Mouse (Mus musculus): ENCODE data around the gene Casz1.

Gene Casz1

GRCm38 (mm10) chr4:148804137-148804779 lies at the start of gene Casz1:
Gene Casz1, plus strand, starts transcription at chr4:148804429.
- DNase-seq (ENCODE audit: low spot score in 2 of 2) = no peak

DNA sequence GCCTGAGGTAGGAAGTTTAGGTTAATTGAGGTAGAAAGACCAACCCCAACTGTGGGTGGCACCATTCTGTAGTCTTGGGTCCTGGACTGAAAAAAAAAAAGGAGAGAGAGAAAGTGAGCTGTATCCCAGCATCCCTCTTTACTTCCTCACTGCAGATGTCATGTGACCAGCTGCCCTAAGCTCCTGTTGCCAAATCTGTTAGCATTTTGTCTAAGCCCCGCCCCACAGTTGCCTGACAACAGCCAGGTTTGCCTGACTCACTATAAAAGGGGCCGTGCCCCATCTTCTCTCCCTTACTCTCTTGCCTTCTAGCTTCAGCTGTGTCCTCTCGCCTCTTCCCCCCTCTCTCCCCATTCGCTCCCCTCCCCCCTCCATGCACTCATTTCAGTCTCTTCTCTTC lies 45.4 kb upstream of the Casz1 start:
- no peak for DNase-seq (ENCODE audit: low spot score in 2 of 2)

GRCm38 (mm10) chr4:148760152-148760551 lies 44.1 kb upstream of the Casz1 start:
- no peak for DNase-seq (ENCODE audit: low spot score in 2 of 2)

- DNase-seq (ENCODE audit: low spot score in 2 of 2) = no peak
Observed at GRCm38 (mm10) chr4:148766021-148766775, 38.0 kb upstream of the Casz1 start.

GRCm38 (mm10) chr4:148767655-148768305 lies 36.4 kb upstream of the Casz1 start:
- no peak for DNase-seq (ENCODE audit: low spot score in 2 of 2)

DNA sequence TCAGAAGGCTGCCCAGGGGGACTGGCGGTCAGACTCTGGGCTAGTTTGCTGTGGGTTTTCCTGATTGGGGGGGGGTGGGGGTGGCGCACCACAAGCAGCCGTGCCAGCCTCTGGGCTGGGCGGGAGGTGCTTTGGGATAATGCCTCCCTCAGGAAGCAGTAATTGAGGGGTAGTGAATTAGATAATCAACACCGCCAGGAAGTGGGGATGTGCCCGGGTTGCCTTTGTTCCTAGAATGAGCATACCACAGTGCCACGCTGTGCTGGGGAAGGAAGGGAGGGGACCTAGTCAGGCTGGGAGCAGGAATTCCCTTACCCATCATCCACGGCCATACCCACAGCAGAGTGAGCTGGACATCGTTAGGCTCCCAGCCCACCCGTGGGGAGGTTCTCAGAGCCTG lies 35.6 kb upstream of the Casz1 start:
- no peak for DNase-seq (ENCODE audit: low spot score in 2 of 2)

- no peak for DNase-seq (ENCODE audit: low spot score in 2 of 2)
Observed at GRCm38 (mm10) chr4:148770582-148771408, 33.4 kb upstream of the Casz1 start.

- DNase-seq (ENCODE audit: low spot score in 2 of 2) = no peak
Observed at GRCm38 (mm10) chr4:148771409-148771929, 32.8 kb upstream of the Casz1 start.

DNA sequence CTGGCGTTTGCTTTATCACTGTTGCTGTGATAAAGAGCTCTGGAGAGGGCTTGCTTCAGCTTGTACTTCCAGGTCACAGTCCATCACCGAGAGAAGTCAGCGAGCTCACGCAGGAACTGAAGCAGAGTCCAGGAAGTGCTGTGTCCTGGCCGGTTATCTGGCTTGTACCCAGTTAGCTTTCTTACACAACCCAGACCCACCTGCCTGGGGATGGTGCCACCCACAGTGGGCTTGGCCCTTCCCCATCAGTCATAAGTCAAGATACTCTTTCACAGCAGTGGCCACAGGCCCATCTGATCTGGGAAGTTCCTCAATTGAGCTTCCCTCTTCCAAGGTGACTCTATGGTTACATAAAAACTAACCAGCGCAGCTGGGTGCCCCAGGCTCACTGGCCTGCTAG lies 31.6 kb upstream of the Casz1 start:
- DNase-seq (ENCODE audit: low spot score in 2 of 2) = no peak

DNA sequence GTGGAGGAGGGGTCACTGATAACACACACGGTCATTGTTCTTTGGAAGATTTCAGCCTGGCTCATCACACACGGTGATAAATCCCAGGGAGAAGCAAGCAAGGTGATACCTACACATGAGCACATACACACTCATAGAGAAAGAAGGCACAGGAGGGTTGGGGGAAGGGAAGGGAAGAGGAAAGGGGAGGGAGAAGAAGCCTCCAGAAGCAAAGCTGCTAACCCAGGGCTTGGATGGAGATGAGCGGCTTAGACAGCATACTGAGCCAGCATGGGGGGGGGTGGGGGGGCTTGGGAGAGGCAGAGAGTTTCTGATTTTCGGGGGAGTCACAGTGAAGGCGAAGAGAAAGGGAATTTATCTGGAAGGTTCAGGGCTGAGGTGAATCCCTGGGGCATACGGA lies 30.2 kb upstream of the Casz1 start:
- no peak for DNase-seq (ENCODE audit: low spot score in 2 of 2)

GRCm38 (mm10) chr4:148775476-148776269 lies 28.6 kb upstream of the Casz1 start:
- DNase-seq (ENCODE audit: low spot score in 2 of 2) = no peak

DNA sequence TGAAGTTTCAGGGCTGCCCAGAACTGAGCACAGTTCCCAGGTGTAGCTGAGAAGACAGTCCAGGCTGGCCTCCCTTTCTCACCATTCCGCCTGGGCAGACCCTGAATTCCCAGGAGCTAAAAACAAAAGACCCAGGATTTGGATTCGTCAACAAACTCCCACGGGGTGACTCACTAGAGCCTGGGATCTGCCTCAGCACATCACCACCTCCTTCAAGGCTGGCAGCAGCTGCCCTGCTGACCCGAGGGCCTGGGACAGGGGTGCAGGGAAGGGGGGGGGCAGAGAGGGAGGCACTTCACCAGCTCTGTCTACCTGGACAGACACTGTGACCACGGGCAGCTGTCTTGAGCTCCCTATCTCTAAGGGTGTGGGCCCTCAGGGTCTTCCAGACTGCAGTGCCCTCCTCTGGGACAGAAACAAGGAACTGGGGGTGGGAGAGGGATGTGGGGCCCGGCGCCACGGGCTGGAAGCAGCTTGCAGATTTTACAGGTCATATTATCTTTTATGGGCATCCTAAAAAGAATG lies 24.1 kb upstream of the Casz1 start:
- DNase-seq (ENCODE audit: low spot score in 2 of 2) = no peak

DNA sequence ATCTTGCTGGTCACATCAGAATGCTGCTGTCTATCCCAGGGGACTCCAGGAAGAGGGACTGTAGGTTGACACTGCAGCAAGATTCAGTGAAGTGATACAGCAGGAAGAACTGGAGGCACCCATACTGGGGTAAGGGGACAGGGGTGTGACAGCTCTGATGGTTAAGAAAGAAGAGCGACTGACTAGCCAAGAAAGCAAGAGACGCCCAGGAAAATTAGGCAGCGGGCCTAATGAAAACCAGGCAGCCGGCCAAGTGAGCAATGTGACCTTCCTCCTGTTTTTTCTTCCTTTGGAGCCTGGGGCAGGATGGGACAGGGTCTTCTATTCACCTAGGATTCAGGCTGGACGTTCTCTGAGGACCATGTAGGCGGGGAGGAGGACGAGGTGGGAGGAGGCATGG lies 22.7 kb upstream of the Casz1 start:
- DNase-seq (ENCODE audit: low spot score in 2 of 2) = no peak

DNA sequence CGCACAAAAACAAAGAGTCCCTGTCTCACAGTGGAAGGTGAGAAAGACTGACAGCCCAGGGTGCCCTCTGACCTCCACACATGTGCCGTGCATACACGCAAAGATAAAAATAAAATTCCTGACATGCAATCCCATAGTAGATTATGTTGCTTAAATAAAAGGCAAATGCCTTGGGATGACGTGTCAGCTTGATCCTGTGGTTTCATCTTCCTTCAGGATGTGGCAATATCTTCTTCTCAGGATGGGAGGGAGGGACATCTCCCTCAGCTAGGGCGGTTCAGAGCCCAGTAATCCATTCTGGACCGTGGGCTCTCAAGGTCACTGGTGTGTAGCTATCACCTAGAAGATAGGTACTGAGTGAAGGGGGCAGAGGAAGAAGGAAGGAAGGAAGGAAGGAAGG lies 21.3 kb upstream of the Casz1 start:
- DNase-seq (ENCODE audit: low spot score in 2 of 2) = no peak

DNA sequence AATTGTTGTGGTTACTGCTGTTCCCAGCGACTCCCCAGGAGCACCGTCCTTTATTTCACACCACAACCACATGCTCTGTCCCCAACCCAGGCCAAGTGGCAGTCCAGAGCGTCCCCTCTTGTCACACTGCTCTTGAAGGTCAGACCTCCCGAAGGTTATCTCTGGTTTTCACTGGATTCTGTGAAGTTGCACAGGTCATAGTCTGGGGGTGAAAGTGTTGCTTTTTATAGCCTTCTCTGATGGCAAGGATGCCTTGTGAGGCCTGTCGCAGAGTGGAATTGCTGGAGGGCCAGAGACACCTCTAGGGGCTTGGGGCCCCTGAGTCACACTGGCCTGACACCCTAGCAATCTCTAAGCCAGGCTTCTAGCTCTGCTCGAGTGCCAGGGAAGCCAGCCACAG lies 20.5 kb upstream of the Casz1 start:
- no peak for DNase-seq (ENCODE audit: low spot score in 2 of 2)

GRCm38 (mm10) chr4:148785053-148785567 lies 19.1 kb upstream of the Casz1 start:
- DNase-seq (ENCODE audit: low spot score in 2 of 2) = no peak

DNA sequence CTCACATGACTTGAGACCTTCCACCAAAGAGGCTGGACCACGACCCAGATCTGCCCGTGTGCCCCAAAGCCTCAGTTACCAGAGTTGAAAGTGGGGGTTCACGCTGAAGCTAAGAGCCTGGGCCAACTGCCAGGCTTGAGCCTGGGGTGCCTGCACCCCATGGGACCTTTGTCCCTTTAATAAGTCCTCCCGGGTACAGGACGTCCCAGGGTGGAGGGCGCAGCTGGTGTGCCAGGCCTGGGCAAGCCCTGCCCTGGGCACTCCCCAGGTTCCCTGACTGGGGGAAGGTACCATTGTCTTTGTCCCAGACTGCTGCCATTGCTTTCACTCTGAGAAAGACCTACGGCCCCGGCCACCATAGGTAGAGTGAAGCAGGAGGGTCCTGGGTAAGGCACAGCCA lies 18.2 kb upstream of the Casz1 start:
- no peak for DNase-seq (ENCODE audit: low spot score in 2 of 2)

DNA sequence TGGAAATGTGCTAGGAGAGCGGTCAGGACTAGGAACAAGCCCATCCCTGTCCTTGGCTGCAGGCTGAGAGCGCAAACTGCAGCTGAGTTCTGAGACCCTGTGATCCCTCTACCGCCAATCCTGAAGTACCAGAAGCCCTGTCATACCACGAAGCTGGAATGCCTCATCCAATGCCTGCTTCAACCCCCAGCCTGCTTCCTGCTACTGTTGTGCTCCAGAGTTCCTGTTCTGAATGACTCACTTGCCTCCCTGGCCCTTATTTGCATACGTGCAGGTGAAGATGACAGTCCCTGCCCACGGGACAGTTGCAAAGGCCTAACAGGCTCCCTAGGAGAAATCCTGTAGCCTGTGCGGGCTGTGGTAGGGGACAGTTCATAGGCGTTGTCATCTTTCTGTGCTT lies 13.3 kb upstream of the Casz1 start:
- no peak for DNase-seq (ENCODE audit: low spot score in 2 of 2)

DNA sequence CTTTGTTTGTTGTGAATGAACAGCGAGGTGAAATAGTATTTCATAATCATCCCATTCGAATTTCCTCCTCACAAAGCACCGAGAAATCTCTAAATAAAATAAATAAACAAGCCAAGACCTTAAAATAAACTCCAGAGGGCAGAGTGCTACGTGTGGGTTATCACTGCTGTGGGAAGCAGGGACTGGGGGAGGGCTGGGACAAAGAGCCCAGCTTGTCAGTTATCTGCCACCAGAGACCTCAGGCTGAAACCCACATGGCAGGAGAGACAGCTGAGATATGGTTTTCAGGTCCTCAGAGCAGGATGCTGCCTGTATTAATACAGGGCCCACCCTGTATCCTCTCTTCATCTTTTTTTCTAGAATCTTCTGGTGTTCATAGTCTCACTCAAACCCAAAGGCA lies 9.2 kb upstream of the Casz1 start:
- no peak for DNase-seq (ENCODE audit: low spot score in 2 of 2)

GRCm38 (mm10) chr4:148797475-148798324 lies 6.5 kb upstream of the Casz1 start:
- no peak for DNase-seq (ENCODE audit: low spot score in 2 of 2)
